Mouse (Mus musculus) kidney, postnatal 0 days (tissue): Measurements from ENCODE around the gene Carm1. TPM values are rescaled to one million over a fixed set of nuclear protein-coding genes. Genes with fewer than 3 reads are reported as not detected.

Experiments used
- ATAC-seq: fragments of 200-750 bp; cut with Nextera tagmentation; replicated peaks from 2 replicates; pipeline ENCODE4 v1.8.0; 2017; ENCODE audit warnings: low read depth, moderate number of reproducible peaks, moderate TSS enrichment, moderate library complexity; ENCODE audit not compliant: low FRiP score
- DNase-seq: peaks from one replicate; pipeline ENCODE4 v3.0.0-alpha.2; 2016; ENCODE audit warnings: low spot score
- H3K27ac ChIP-seq: fragments of 300-500 bp; sonication (generic); 2 replicates; pipeline ENCODE4 v1.5.1; 2014; ENCODE audit warnings: mild to moderate bottlenecking
- H3K27me3 ChIP-seq: fragments of 300-500 bp; sonication (generic); 2 replicates; pipeline ENCODE4 v1.6.1; 2014; ENCODE audit warnings: low read length, mixed read lengths; ENCODE audit not compliant: insufficient read depth
- H3K36me3 ChIP-seq: fragments of 300-500 bp; sonication (generic); 2 replicates; pipeline ENCODE4 v1.6.1; 2014; ENCODE audit warnings: low read length, mixed read lengths; ENCODE audit not compliant: insufficient read depth
- H3K4me1 ChIP-seq: fragments of 300-500 bp; sonication (generic); replicated peaks from 2 replicates; pipeline ENCODE4 v1.6.1; 2014; ENCODE audit warnings: antibody characterized with exemption, low read length, mixed read lengths; ENCODE audit not compliant: insufficient read depth
- H3K4me2 ChIP-seq: fragments of 300-500 bp; sonication (generic); 2 replicates; pipeline ENCODE4 v1.6.1; 2014; ENCODE audit warnings: mild to moderate bottlenecking, low read length, moderate library complexity, mixed read lengths
- H3K4me3 ChIP-seq: fragments of 300-500 bp; sonication (generic); replicated peaks from 2 replicates; pipeline ENCODE4 v1.5.1; 2014; ENCODE audit warnings: low read depth, low read length
- H3K9ac ChIP-seq: fragments of 300-500 bp; sonication (generic); 2 replicates; pipeline ENCODE4 v1.6.1; 2014; ENCODE audit warnings: low read depth, low read length
- H3K9me3 ChIP-seq: fragments of 300-500 bp; sonication (generic); replicated peaks from 2 replicates; pipeline ENCODE4 v1.6.1; 2016; ENCODE audit warnings: low read length, inconsistent platforms, mixed read lengths
- CTCF ChIP-seq: IDR thresholded peaks from 2 replicates; pipeline ENCODE4 v1.5.1; 2016; ENCODE audit warnings: antibody characterized with exemption, low read depth, mild to moderate bottlenecking, moderate library complexity
- WGBS: fragments of 180-500 bp; shearing (Covaris S2); extraction: QIAGEN DNeasy Blood & Tissue Kit; methylation state at CpG from one replicate; pipeline ENCODE4 v1.1.7; 2014; 5-methylcytosine and 5-hydroxymethylcytosine counted together
- polyA plus RNA-seq: library from polyadenylated mRNA; unstranded; fragments of >200 nt; fragmentation: Nextera tagmentation; extraction: Ambion mirVana; gene quantifications from 2 replicates; pipeline ENCODE4 v1.2.1, GENCODE M21; 2015

Gene Carm1
- polyA plus RNA-seq, 1 experiment from 2014 or later, result 26.3 TPM

DNA sequence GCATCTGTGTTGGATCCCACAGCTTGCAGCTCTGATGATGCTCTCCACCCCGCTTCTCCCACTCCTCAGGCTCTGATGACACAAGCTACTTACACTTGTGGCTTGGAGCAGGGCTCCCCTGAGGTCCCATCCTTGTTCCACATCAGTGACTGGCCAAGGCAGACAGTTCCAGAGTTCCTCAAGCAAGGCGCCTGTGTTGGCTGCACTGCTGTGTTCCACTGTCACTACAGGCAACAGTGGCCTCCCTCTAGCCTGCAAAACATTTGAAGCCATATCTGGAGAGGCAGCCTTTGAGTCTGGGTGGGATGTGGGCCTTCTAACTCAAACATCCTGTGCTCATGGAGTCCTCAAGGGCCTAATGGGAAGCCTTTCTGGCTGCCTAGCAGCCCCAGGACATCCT, 10.3 kb downstream of the Carm1 start:
- H3K27ac ChIP-seq, result no peak overlapping the region; the same call in 1 of the 2 replicates
- no peak overlapping the region for H3K4me3 ChIP-seq
- TF ChIP-seq CTCF, result no peak
- H3K36me3 ChIP-seq, result no peaks in the 10 kb centered on the region
- H3K4me2 ChIP-seq, result no peak overlapping the region
- 86% methylated on average over 2 of the region's 2 CpGs for WGBS
- no peaks in the 10 kb centered on the region for H3K9me3 ChIP-seq
- no peak overlapping the region for H3K9ac ChIP-seq
- ATAC-seq, result no peak
- 0 out of 2 replicates have a peak, but pooled peaks cover 5% of the 10 kb centered on the region for H3K4me1 ChIP-seq
- H3K27me3 ChIP-seq, result no peaks in the 10 kb centered on the region
- no peak for DNase-seq

DNA sequence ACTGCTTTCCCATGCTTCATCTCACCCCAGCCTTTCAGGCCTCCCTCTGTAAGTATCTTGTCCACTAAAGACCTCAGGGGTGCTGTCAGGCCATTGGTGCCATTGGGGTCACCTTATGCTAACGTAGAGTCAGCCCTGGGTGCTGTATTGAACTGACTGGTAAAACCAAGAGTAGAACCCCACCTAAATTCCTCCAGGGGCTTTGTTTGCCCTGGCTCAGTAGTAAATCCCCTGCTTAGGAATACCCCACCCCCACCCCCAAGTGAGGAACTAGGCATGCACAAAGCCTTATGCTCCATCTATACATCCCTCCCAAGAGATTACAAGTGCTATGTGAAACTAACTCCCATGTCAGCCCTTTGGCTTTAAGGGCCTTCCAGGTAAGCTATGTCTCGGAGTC, 10.9 kb downstream of the Carm1 start:
- no peak overlapping the region for H3K9ac ChIP-seq
- no peak overlapping the region for H3K4me3 ChIP-seq
- 0 out of 2 replicates have a peak, but pooled peaks cover 5% of the 10 kb centered on the region for H3K4me1 ChIP-seq

DNA sequence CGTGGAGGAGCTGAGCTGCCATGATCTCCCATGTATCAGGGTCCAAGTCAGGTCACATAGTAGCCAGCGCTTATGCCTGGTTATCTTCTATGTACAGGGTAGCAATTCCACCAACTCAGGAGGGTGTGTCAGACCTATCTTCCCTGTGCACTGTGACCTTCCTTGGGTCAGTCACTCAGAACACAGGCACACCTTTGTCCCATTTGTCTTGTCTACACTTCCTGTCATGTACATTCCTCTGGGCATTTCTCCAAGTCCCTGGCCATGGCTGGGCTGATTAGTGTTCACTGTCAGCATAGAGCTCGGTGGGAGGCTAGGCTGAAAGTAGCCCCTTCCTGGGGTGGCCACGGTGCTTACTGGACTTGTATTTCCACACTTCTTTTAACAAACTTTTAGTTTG, 11.7 kb downstream of the Carm1 start:
- H3K4me2 ChIP-seq, result no peak overlapping the region
- H3K27me3 ChIP-seq, result no peaks in the 10 kb centered on the region
- WGBS, result 70% methylated on average over 4 of the region's 4 CpGs
- ATAC-seq (no peak), DNase-seq (no peak)
- H3K9ac ChIP-seq, result no peak overlapping the region
- no peaks in the 10 kb centered on the region for H3K36me3 ChIP-seq
- 0 out of 2 replicates have a peak, but pooled peaks cover 5% of the 10 kb centered on the region for H3K4me1 ChIP-seq
- no peak for TF ChIP-seq CTCF
- H3K4me3 ChIP-seq, result no peak overlapping the region
- H3K27ac ChIP-seq, result no peak overlapping the region
- no peaks in the 10 kb centered on the region for H3K9me3 ChIP-seq

More for the DNA sequence above, 10.9 kb downstream of the Carm1 start:
- DNase-seq (no peak), ATAC-seq (no peak)
- no peak overlapping the region for H3K4me2 ChIP-seq
- no peak overlapping the region; the same call in 1 of the 2 replicates for H3K27ac ChIP-seq
- no peaks in the 10 kb centered on the region for H3K36me3 ChIP-seq
- no peaks in the 10 kb centered on the region for H3K27me3 ChIP-seq
- 86% methylated on average over 2 of the region's 2 CpGs for WGBS
- no peaks in the 10 kb centered on the region for H3K9me3 ChIP-seq
- TF ChIP-seq CTCF, result no peak

DNA sequence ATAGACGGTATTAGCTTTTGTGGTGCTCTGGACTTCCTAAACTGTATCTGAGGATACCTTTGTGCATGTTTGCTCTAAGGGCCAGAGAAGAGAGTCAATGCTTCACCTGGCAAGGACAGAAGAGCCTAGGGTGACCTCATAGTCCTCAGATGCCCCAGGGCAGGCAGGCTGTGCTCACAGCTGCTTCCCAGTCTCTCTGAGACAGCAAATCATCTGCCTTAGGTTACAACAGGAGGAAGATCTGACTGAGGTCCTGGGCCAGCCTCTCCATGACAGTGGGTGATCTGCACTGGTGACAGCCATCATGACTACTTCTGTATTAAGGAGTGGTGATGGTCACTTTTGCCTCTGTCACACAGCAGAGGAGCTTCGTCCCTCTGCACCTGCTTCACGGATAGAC, 12.5 kb downstream of the Carm1 start:
- ATAC-seq, result no peak
- no peak overlapping the region for H3K4me3 ChIP-seq
- no peaks in the 10 kb centered on the region for H3K9me3 ChIP-seq
- no peak for DNase-seq
- 0 out of 2 replicates have a peak, but pooled peaks cover 5% of the 10 kb centered on the region for H3K4me1 ChIP-seq
- 96% methylated on average over 3 of the region's 3 CpGs for WGBS
- no peak overlapping the region for H3K4me2 ChIP-seq
- TF ChIP-seq CTCF, result no peak
- H3K27ac ChIP-seq, result no peak overlapping the region
- no peaks in the 10 kb centered on the region for H3K36me3 ChIP-seq
- no peaks in the 10 kb centered on the region for H3K27me3 ChIP-seq
- no peak overlapping the region for H3K9ac ChIP-seq

- DNase-seq, result no peak
- no peaks in the 10 kb centered on the region for H3K27me3 ChIP-seq
- H3K9me3 ChIP-seq, result no peaks in the 10 kb centered on the region
- H3K36me3 ChIP-seq, result 0 out of 2 replicates have a peak, but pooled peaks cover 3% of the 10 kb centered on the region
- H3K4me3 ChIP-seq, result no peak overlapping the region
- WGBS, result 72% methylated on average over 1 of the region's 1 CpGs
- no peak for TF ChIP-seq CTCF
- no peaks in the 10 kb centered on the region for H3K4me1 ChIP-seq
- H3K9ac ChIP-seq, result no peak overlapping the region
- H3K4me2 ChIP-seq, result no peak overlapping the region
- no peak for ATAC-seq
- H3K27ac ChIP-seq, result no peak overlapping the region
Observed at GRCm38 (mm10) chr9:21564420-21564819, 17.7 kb downstream of the Carm1 start.

DNA sequence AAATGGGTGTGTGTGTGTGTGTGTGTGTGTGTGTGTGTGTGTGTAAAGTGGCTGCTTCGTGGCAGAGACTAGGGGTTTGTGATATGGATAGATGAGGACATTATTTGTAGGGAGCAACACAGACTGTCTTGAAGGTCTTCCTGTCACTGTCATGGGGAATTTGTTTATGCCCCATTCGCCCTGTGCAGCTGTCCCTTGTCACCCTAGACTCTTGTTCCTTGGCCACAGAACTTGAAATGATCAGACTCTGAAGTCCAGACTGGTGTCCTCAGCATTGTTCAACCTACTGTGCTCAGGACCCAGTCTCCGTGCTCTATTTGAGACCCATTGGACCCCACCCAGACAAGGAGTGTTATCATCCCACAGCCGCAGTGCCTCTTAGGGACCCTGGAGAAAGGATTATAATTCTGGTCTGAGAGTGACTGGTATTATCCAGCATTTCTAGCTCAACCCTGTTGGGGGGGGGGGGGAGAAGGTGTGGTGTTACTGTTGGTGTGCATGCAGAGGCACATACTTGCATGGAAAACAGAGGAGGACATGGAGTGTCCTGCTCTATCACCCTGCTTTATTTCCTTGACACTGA, 18.4 kb downstream of the Carm1 start:
- ATAC-seq (no peak), DNase-seq (no peak)
- Histone ChIP-seq H3K9ac (no peak overlapping the region), H3K27me3 (no peaks in the 10 kb centered on the region), H3K4me3 (no peak overlapping the region), H3K36me3 (peaks cover 9% of the 10 kb centered on the region; the same call in 1 of the 2 replicates), H3K27ac (no peak overlapping the region), H3K4me1 (no peaks in the 10 kb centered on the region), H3K9me3 (no peaks in the 10 kb centered on the region), H3K4me2 (no peak overlapping the region)
- WGBS, result 71% methylated on average over 4 of the region's 4 CpGs
- no peak for TF ChIP-seq CTCF

- H3K4me1 ChIP-seq, result no peaks in the 10 kb centered on the region
- no peak for TF ChIP-seq CTCF
- ATAC-seq (no peak), DNase-seq (no peak)
- no peak overlapping the region for H3K4me3 ChIP-seq
- no peak overlapping the region for H3K4me2 ChIP-seq
- H3K9ac ChIP-seq, result no peak overlapping the region
- H3K36me3 ChIP-seq, result peaks cover 21% of the 10 kb centered on the region; the same call in 1 of the 2 replicates
- WGBS, result 87% methylated on average over 1 of the region's 1 CpGs
- H3K9me3 ChIP-seq, result no peaks in the 10 kb centered on the region
- no peaks in the 10 kb centered on the region for H3K27me3 ChIP-seq
- no peak overlapping the region for H3K27ac ChIP-seq
Observed at GRCm38 (mm10) chr9:21566538-21566937, 19.8 kb downstream of the Carm1 start.
